Mouse (Mus musculus) lung, adult 2 months (tissue): ENCODE measurements around the gene Plekha3.

Source experiments
- CTCF ChIP-seq: fragments of 200-500 bp; IDR thresholded peaks from 2 replicates; pipeline ENCODE4 v1.5.1; 2011; ENCODE audit warnings: mild to moderate bottlenecking, low read length, control low read depth; ENCODE audit not compliant: insufficient read depth
- POLR2A ChIP-seq: fragments of 200-500 bp; IDR thresholded peaks from 2 replicates; pipeline ENCODE4 v1.6.1; 2011; ENCODE audit warnings: low read depth, mild to moderate bottlenecking, control low read depth, low read length, borderline replicate concordance; ENCODE audit errors: extremely low read depth

- TF ChIP-seq CTCF (no peak), POLR2A (no peak)
Observed at GRCm38 (mm10) chr2:76705655-76706054, 30.6 kb downstream of the Plekha3 start.
